ENCODE assay signal across 33 mouse cellular contexts in the genomic region with DNA sequence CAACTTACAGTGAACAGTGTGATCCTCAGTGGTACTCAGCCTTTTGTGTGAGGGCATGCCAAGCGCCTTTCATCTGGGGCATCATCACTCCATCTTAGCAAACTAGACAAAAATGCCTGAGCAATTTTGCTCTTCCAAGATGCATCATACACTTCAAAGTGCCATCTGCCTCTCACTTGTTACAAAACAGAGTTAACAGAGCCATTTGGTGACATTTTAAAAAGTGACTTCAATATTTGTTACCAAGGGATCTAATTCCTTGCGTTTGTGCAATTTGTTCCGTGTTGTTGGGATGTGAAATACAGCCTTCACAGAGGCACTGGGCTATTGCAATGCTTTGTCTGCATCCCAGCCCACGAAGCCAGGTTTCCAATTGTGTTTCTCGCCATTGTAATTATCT. TPM values are rescaled to one million over a fixed set of nuclear protein-coding genes. Genes with fewer than 3 reads are reported as not detected.
DNase-seq lines count a peak whose midpoint lies in the region; ATAC-seq lines count a peak whose summit lies in the region.
"Had no signal": no experiment of that assay in that cellular context is flagged by ENCODE, and none has a peak within 500 bp of the region (broad histone marks: within the 10 kb centered on the region; RNA-seq: fewer than 3 reads in every experiment).

No protein-coding gene starts in this region.

- no peak overlapping the region for H3K4me2 ChIP-seq in midbrain, embryonic 15.5 days
- H3K4me2 ChIP-seq: embryonic facial prominence, embryonic 12.5 days; heart, embryonic 13.5 days; hindbrain, embryonic 15.5 days; neural tube, embryonic 15.5 days had no signal

- 74% methylated on average over 5 of the region's 5 CpGs for WGBS in midbrain, embryonic 15.5 days
- 92% methylated on average over 5 of the region's 5 CpGs for WGBS in embryonic facial prominence, embryonic 10.5 days

- H3K4me1 ChIP-seq in midbrain, embryonic 15.5 days = no peaks in the 10 kb centered on the region
- no peaks in the 10 kb centered on the region for H3K4me1 ChIP-seq in embryonic facial prominence, embryonic 10.5 days
- H3K4me1 ChIP-seq: embryonic facial prominence, embryonic 12.5 days; hindbrain, embryonic 10.5 days; hindbrain, embryonic 15.5 days had no signal

- H3K9me3 ChIP-seq in midbrain, embryonic 15.5 days = no peaks in the 10 kb centered on the region
- no peaks in the 10 kb centered on the region for H3K9me3 ChIP-seq in embryonic facial prominence, embryonic 10.5 days
- H3K9me3 ChIP-seq: embryonic facial prominence, embryonic 12.5 days; heart, embryonic 13.5 days; hindbrain, embryonic 10.5 days; hindbrain, embryonic 15.5 days; neural tube, embryonic 15.5 days had no signal

- H3K4me3 ChIP-seq in midbrain, embryonic 15.5 days = no peak overlapping the region
- no peak overlapping the region for H3K4me3 ChIP-seq in embryonic facial prominence, embryonic 10.5 days
- H3K4me3 ChIP-seq: embryonic facial prominence, embryonic 12.5 days; gastrocnemius, adult 2 months; heart, adult 2 months; heart, embryonic 13.5 days; hindbrain, embryonic 10.5 days; hindbrain, embryonic 15.5 days; neural tube, embryonic 15.5 days had no signal

- H3K27me3 ChIP-seq in midbrain, embryonic 15.5 days (replicated peaks) = no peaks in the 10 kb centered on the region
- no peaks in the 10 kb centered on the region for H3K27me3 ChIP-seq in embryonic facial prominence, embryonic 10.5 days (replicated peaks; ENCODE audit: low read depth, poor library complexity, severe bottlenecking)
- H3K27me3 ChIP-seq: embryonic facial prominence, embryonic 12.5 days; heart, embryonic 13.5 days; hindbrain, embryonic 15.5 days; neural tube, embryonic 15.5 days had no signal

- H3K9ac ChIP-seq in midbrain, embryonic 15.5 days = no peak overlapping the region
- H3K9ac ChIP-seq: embryonic facial prominence, embryonic 12.5 days; heart, embryonic 13.5 days; hindbrain, embryonic 15.5 days; liver, embryonic 14.5 days; neural tube, embryonic 15.5 days had no signal

- H3K36me3 ChIP-seq in midbrain, embryonic 15.5 days (replicated peaks) = no peaks in the 10 kb centered on the region
- H3K36me3 ChIP-seq in embryonic facial prominence, embryonic 10.5 days (replicated peaks) = no peaks in the 10 kb centered on the region
- H3K36me3 ChIP-seq: embryonic facial prominence, embryonic 12.5 days; heart, embryonic 13.5 days; hindbrain, embryonic 10.5 days; hindbrain, embryonic 15.5 days; neural tube, embryonic 15.5 days had no signal

- DNase-seq in layer of hippocampus, adult 11-12 months (ENCODE audit: low spot score) = peak; percentile 31
- no peak for DNase-seq in layer of hippocampus, postnatal 25 days (ENCODE audit: extremely low spot score in 1 of 2, low spot score in 1 of 2)
- DNase-seq in brain, embryonic 18.5 days (ENCODE audit: low read depth, low spot score) = peak; percentile 22
- DNase-seq in layer of hippocampus, adult 9-10 months (ENCODE audit: low spot score) = peak; percentile 45
- DNase-seq in embryonic facial prominence, embryonic 10.5 days (ENCODE audit: low spot score) = no peak
- DNase-seq in c-Kit-positive CD71-positive TER-119-positive erythroid progenitor cells, embryonic 14.5 days (ENCODE audit: low spot score) = no peak
- DNase-seq: adrenal gland, postnatal 25 days; cerebellum, adult 11 months; cerebellum, adult 9-10 months; cerebellum, postnatal 36 days; gastrocnemius, adult 2 months; gastrocnemius, postnatal 36 days; heart, adult 2 months; heart, postnatal 14 days; kidney, adult 11 months; kidney, postnatal 14 days; liver; lung, adult 2 months; lung, postnatal 14 days; midbrain, embryonic 14.5 days; right cerebral cortex, postnatal 4 days; thymus, adult 2 months; thymus, postnatal 36 days had no signal

- ATAC-seq in midbrain, embryonic 15.5 days (replicated peaks) = no peak
- ATAC-seq: CD4-positive, CD25-positive, alpha-beta regulatory T cell, adult 4 months; inflammation-experienced regulatory T-cells, adult 6 months had no signal

- no peak overlapping the region for H3K27ac ChIP-seq in midbrain, embryonic 15.5 days
- H3K27ac ChIP-seq in embryonic facial prominence, embryonic 10.5 days (replicated peaks) = no peak overlapping the region
- H3K27ac ChIP-seq: embryonic facial prominence, embryonic 12.5 days; gastrocnemius, adult 2 months; heart, adult 2 months; heart, embryonic 13.5 days; hindbrain, embryonic 10.5 days; hindbrain, embryonic 15.5 days; liver, embryonic 14.5 days; neural tube, embryonic 15.5 days; stomach, postnatal 0 days had no signal

RNA-seq across cellular contexts. Expression of a gene that starts 42.1 kb away (rescaled TPM):
- total RNA-seq in layer of hippocampus, postnatal 25 days (2021) = 1 to 10 TPM in 1 of 2 experiments, under 1 TPM in 1; 0.70 to 1.4 TPM
- 1.1 and 1.2 TPM in 2 replicates for polyA plus RNA-seq in midbrain, embryonic 15.5 days (2015; fragmentation: Nextera tagmentation; extraction: Ambion mirVana)
- 0.52 and 1.1 TPM in 2 replicates for polyA plus RNA-seq in embryonic facial prominence, embryonic 10.5 days (2016; fragmentation: Nextera tagmentation; extraction: Ambion mirVana)
- polyA plus RNA-seq: CD4-positive, CD25-positive, alpha-beta regulatory T cell, adult 4 months; inflammation-experienced regulatory T-cells, adult 6 months had no signal

Comparison
In these comparisons a context has a peak if more than half of its experiments do, and no peak if none do; other contexts are left out.
1. DNase-seq: peak in layer of hippocampus, adult 11-12 months (single experiment), brain, embryonic 18.5 days (single experiment) and layer of hippocampus, adult 9-10 months (single experiment); none in layer of hippocampus, postnatal 25 days (0 of 2), embryonic facial prominence, embryonic 10.5 days (single experiment) and c-Kit-positive CD71-positive TER-119-positive erythroid progenitor cells, embryonic 14.5 days (single experiment).